Mouse (Mus musculus) layer of hippocampus, adult 2 months (tissue): Measurements from ENCODE around the gene Rhbdf2. TPM values are rescaled to one million over a fixed set of nuclear protein-coding genes. Genes with fewer than 3 reads are reported as not detected.

ENCODE experiments used
- DNase-seq, 2 experiments: peaks; one replicate each; pipeline ENCODE4 v3.0.0; 2022; ENCODE audit warnings: low spot score in 2 of 2
- H3K27ac ChIP-seq: fragments of 200-600 bp; 2 replicates; pipeline ENCODE4 v1.8.1; 2022
- H3K4me3 ChIP-seq: fragments of 200-600 bp; 2 replicates; pipeline ENCODE4 v1.8.1; 2022; ENCODE audit warnings: mild to moderate bottlenecking
- CTCF ChIP-seq: fragments of 200-600 bp; conservative IDR thresholded peaks from 2 replicates; pipeline ENCODE4 v1.8.1; 2022; ENCODE audit warnings: antibody characterized with exemption, mild to moderate bottlenecking, moderate library complexity
- total RNA-seq, 2 experiments: library from RNA; stranded (reverse); gene quantifications; 2 replicates each; pipeline ENCODE4 v1.2.3; 2021

The Rhbdf2 gene
- total RNA-seq, 2 experiments from 2014 or later = 1.4 to 1.6 TPM

DNA sequence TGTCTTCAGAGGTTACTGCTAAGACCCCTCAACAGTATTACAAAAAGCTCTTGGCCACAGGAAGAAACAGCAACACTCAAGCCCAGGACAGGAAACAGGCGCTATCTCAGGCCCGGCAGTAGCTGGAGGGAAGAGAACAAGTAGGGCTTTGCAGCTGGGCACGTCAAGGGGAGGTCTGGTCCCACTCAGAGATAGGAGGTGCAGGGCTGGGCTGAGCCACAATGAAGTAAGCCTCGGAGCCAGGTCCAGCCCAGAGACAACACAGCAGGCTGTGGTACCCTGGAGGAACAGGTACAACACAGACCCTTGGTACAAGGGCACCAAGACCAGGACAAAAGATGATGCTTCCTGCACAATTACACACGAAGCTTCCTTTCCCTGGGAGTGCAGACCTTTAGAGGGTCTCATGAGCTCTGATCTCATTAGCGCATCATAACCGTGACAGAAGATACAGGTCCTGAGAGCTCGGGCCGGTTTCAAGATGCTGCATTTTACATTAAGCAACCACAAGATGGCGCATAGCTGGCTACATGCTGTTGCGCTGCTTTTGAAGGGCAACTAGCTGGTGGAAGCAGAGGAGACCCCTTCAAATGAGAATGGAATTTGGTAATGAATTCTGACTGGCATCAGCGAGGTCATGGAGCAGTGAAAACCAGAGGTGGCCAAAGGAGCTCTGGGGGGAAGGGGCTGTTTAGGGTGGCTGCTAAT, 72.5 kb downstream of the Rhbdf2 start:
- peak in 1 of 2 experiments; percentile 44 for DNase-seq
- H3K4me3 ChIP-seq = no peak overlapping the region
- no peak overlapping the region for H3K27ac ChIP-seq
- TF ChIP-seq CTCF = peak; percentile 89

DNA sequence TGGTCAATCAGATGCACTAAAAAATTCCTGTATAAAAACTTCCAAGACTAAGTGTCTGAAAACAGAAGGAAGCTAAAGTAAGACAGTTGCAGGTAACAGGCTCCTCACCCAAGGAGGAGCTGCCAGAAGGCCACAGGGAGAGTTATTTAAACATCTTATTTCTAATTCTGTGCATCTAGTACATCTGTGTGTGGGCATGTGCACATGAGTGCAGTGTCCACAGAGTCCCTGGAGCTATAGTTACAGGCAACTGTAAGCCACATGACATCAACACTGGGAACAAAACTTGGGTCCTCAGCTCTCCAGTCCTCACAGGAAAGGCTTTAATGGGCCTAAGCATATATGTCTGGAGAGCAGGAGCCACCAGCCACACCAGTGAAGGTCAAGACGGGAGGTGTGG, 74.6 kb downstream of the Rhbdf2 start:
- DNase-seq = no peak
- no peak for TF ChIP-seq CTCF
- no peak overlapping the region for H3K27ac ChIP-seq
- H3K4me3 ChIP-seq = no peak overlapping the region

- no peak overlapping the region for H3K4me3 ChIP-seq
- TF ChIP-seq CTCF = no peak
- 0 out of 2 replicates have a peak overlapping the region, but pooled peaks have one; percentile 44 for H3K27ac ChIP-seq
- no peak for DNase-seq
These were observed 76.1 kb downstream of the Rhbdf2 start for GRCm38 (mm10) chr11:116550748-116551147.

DNA sequence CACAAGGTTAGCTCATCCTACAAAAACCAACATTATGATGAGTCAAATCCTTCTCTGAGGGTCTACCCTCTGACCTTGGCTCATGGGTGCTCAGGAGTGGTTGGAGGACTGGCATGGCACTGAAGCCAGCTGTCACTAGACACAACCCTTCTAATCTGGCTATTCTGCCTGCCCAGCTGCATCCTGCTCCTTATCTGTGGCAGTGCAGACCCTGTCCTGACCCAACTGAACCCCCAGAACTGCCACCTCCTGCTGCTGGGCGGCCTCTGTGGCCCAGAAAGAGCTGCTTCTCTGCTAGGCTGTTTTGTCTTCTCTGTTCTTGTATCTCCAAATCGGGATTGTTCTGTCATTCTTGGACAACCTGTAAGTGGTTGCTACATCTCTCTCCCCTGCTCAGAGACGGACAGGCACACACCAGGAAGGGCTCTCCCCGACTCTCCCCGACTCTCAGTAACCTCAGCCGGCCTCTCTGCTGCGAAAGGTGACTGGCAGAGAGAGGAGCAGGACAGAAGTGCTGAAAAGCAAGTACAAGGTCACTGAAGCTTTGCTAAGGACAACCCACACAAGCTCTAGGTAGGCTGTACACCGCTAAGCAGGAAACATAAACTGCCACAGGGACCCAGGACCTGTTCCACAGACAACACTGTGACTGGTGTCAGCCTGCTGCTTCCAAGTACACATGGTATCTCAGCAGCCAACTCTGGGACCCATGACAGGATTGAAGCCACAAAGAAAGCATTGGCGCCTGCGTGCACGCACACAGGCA, 77.4 kb downstream of the Rhbdf2 start:
- no peak overlapping the region for H3K27ac ChIP-seq
- no peak overlapping the region for H3K4me3 ChIP-seq
- TF ChIP-seq CTCF = no peak
- DNase-seq = no peak

DNA sequence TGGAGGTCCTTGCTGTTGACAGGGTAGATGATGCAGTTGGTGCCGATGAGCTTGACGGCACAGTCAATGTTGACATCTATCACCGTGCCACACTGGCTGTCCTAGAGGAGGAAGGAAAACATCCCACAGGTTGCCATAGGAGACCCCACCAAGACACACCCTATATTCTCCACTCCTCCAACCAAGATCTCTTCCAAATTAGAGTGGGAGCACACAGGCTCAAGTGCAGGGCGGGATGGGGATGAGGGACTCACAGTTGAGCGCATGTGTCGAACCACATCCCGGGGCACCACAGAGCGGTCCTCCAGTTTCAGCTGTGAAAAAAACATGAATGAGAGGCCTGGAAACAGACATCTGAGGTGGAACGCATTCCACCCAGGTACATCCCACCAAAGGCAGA, 78.0 kb downstream of the Rhbdf2 start:
- TF ChIP-seq CTCF = no peak
- Histone ChIP-seq H3K27ac (no peak overlapping the region), H3K4me3 (no peak overlapping the region)
- DNase-seq = no peak

Other genes with a start within 250 kb of the Rhbdf2 start
- gene Rnf157, start 214.0 kb downstream of the Rhbdf2 start, total RNA-seq = 100 to 1,000 TPM; 227 to 236 TPM
- 10 to 100 TPM; 32.5 to 41.9 TPM for gene Ubald2, start 192.9 kb downstream of the Rhbdf2 start, total RNA-seq
- gene Qrich2, start 160.8 kb downstream of the Rhbdf2 start, total RNA-seq = under 1 TPM in 1 of 2 experiments, not detected in 1; 0.17 TPM
- 10 to 100 TPM; 84.2 to 98.5 TPM for gene Prpsap1, start 132.8 kb downstream of the Rhbdf2 start, total RNA-seq
- gene Sphk1, start 96.1 kb downstream of the Rhbdf2 start, total RNA-seq = 1 to 10 TPM; 1.6 to 1.9 TPM
- 100 to 1,000 TPM in 1 of 2 experiments, 10 to 100 TPM in 1; 93.7 to 101 TPM for gene Ube2o, start 45.6 kb downstream of the Rhbdf2 start, total RNA-seq
- gene Aanat, start 40.6 kb downstream of the Rhbdf2 start, total RNA-seq = 1 to 10 TPM in 1 of 2 experiments, under 1 TPM in 1; 0.27 to 1.2 TPM
- 1 to 10 TPM; 5.6 to 5.7 TPM for gene Prcd, start 26.5 kb upstream of the Rhbdf2 start, total RNA-seq
- 10 to 100 TPM; 71.9 to 73.5 TPM for gene Cygb, start 27.3 kb upstream of the Rhbdf2 start, total RNA-seq
- gene St6galnac1, start 148.5 kb upstream of the Rhbdf2 start, total RNA-seq = not detected
- gene Mxra7, start 201.0 kb upstream of the Rhbdf2 start, total RNA-seq = 10 to 100 TPM; 20.0 to 23.4 TPM
- 10 to 100 TPM; 23.0 to 26.8 TPM for gene Mettl23, start 216.3 kb upstream of the Rhbdf2 start, total RNA-seq
- gene Jmjd6, start 216.4 kb upstream of the Rhbdf2 start, total RNA-seq = 10 to 100 TPM; 26.2 to 32.2 TPM
- gene Mfsd11, start 225.4 kb upstream of the Rhbdf2 start, total RNA-seq = 10 to 100 TPM; 41.0 to 41.6 TPM
- gene Srsf2, start 226.1 kb upstream of the Rhbdf2 start, total RNA-seq = 100 to 1,000 TPM; 163 to 180 TPM